Mouse (Mus musculus): ENCODE data around the gene Scoc. TPM values are rescaled to one million over a fixed set of nuclear protein-coding genes. Genes with fewer than 3 reads are reported as not detected.

Scoc gene
- total and polyA plus RNA-seq, 3 experiments: 28.9 to 79.7 (median 34.5) TPM

DNA sequence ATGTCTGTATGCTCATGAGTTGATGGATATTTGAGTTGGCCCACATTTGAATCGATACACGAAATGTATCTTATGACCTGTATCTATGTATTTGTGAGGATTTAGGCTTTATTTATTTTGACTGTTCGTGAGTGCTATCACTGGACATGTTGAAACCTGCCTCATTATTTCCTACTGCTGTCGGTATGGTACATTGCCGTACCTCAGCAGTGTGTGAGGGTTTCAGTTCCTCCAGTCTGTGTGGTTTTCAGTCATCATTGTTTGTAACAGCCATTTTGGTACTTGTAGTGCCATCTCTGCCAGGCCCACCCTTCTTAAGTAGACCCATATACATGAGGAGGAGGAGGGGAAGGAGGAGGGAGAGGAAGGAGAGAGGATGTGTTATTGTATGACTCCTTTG, 63.9 kb downstream of the Scoc start:
- Histone ChIP-seq H3K4me3 (replicated peaks in 1 of 3; ENCODE audit: low read depth in 2 of 3, low read length in 2 of 3, poor library complexity in 1 of 3) (no peak overlapping the region), H3K27me3 (replicated peaks) (no peaks in the 10 kb centered on the region), H3K9ac (ENCODE audit: insufficient read depth, low read depth) (no peak overlapping the region), H3K4me1 (ENCODE audit: control insufficient read depth in 1 of 2, insufficient read depth in 2 of 2) (peaks cover 4 to 26% of the 10 kb centered on the region in 2 experiments), H3K4me2 (ENCODE audit: insufficient read depth, low read depth, poor library complexity, severe bottlenecking) (peak overlapping the region; percentile 38), H3K79me2 (replicated peaks; ENCODE audit: control insufficient read depth, extremely low read depth, insufficient read depth, poor library complexity, severe bottlenecking) (no peaks in the 10 kb centered on the region), H3K27ac (ENCODE audit: insufficient read depth, low read depth) (no peak overlapping the region; the same call in 1 of the 2 replicates), H3K36me3 (replicated peaks in 1 of 2; ENCODE audit: control insufficient read depth in 1 of 2, insufficient read depth in 1 of 2, low read length in 1 of 2) (no peaks in the 10 kb centered on the region), H3K9me3 (replicated peaks; ENCODE audit: low read length) (peaks cover 5% of the 10 kb centered on the region)
- dilution Hi-C loops (cut with MboI; ENCODE audit: extremely low pct_ligation_motif_present, extremely low pct_unique_long_range_greater_than_20kb, low sequenced_read_pairs) (no loop called here), in situ Hi-C loops (cut with MboI; ENCODE audit: low pct_ligation_motif_present, low pct_unique_long_range_greater_than_20kb, low sequenced_read_pairs) (no loop called here)
- DNase-seq (ENCODE audit: extremely low read depth): peak; percentile 87
- TF ChIP-seq IRF4 (IDR thresholded peaks at IDR 0.05; ENCODE audit: low read depth, low read length): peak; percentile 100
- TF ChIP-seq TBP (conservative IDR thresholded peaks at IDR 0.05; ENCODE audit: low read depth, low read length): 0 out of 2 replicates have a peak, but pooled peaks have one; percentile 27
- TF ChIP-seq USF2 (conservative IDR thresholded peaks at IDR 0.05; ENCODE audit: low read depth, low read length): no peak
- TF ChIP-seq NRF1 (IDR thresholded peaks at IDR 0.05; ENCODE audit: low read depth, low read length): 0 out of 2 replicates have a peak, but pooled peaks have one; percentile 9
- TF ChIP-seq TCF12 (IDR thresholded peaks at IDR 0.05; ENCODE audit: low read depth, low read length): peak; percentile 83
- peak; percentile 72 for TF ChIP-seq ETS1 (conservative IDR thresholded peaks at IDR 0.05; ENCODE audit: low read depth, low read length)
- TF ChIP-seq CTCF (conservative IDR thresholded peaks at IDR 0.05 in 1 of 2, IDR thresholded peaks at IDR 0.05 in 1 of 2; ENCODE audit: low read depth in 2 of 2, low read length in 2 of 2): no peak
- TF ChIP-seq MYC (IDR thresholded peaks at IDR 0.05; ENCODE audit: low read depth, low read length): peak; percentile 57; the same call in 1 of the 2 replicates
- TF ChIP-seq ZNF384 (IDR thresholded peaks at IDR 0.05; ENCODE audit: low read depth, low read length): no peak
- peak; percentile 86 for TF ChIP-seq BHLHE40 (IDR thresholded peaks at IDR 0.05; ENCODE audit: low read depth, low read length)
- TF ChIP-seq MXI1 (IDR thresholded peaks at IDR 0.05; ENCODE audit: low read depth, low read length): no peak
- no peak for TF ChIP-seq RAD21 (IDR thresholded peaks at IDR 0.05; ENCODE audit: low read depth, low read length)
- TF ChIP-seq MAX (IDR thresholded peaks at IDR 0.05; ENCODE audit: low read length): no peak
- no peak for TF ChIP-seq KAT2A (IDR thresholded peaks at IDR 0.05; ENCODE audit: insufficient replicate concordance, low read length)
- TF ChIP-seq E2F4 (IDR thresholded peaks at IDR 0.05; ENCODE audit: insufficient replicate concordance, low read depth, low read length): no peak
- TF ChIP-seq RCOR1 (conservative IDR thresholded peaks at IDR 0.05; ENCODE audit: low read depth, low read length): peak; percentile 98
- peak; percentile 88 for TF ChIP-seq MEF2A (IDR thresholded peaks at IDR 0.05; ENCODE audit: borderline replicate concordance, low read depth, low read length)
- TF ChIP-seq CHD1 (IDR thresholded peaks at IDR 0.05; ENCODE audit: low read depth, low read length): peak; percentile 97
- TF ChIP-seq MAZ (IDR thresholded peaks at IDR 0.05; ENCODE audit: low read depth, low read length): 0 out of 2 replicates have a peak, but pooled peaks have one; percentile 48
- peak; percentile 46; the same call in 1 of the 2 replicates for TF ChIP-seq HCFC1 (IDR thresholded peaks at IDR 0.05; ENCODE audit: low read depth, low read length)
- TF ChIP-seq ZKSCAN1 (IDR thresholded peaks at IDR 0.05; ENCODE audit: borderline replicate concordance, low read depth, low read length): no peak
- TF ChIP-seq JUN (IDR thresholded peaks at IDR 0.05; ENCODE audit: insufficient read depth, low read depth, low read length): peak; percentile 95
- peak; percentile 100 for TF ChIP-seq EP300 (IDR thresholded peaks at IDR 0.05; ENCODE audit: low read length)
- no peak for TF ChIP-seq PAX5 (IDR thresholded peaks at IDR 0.05; ENCODE audit: low read length)
- TF ChIP-seq USF1 (IDR thresholded peaks at IDR 0.05; ENCODE audit: low read depth, low read length): no peak
- TF ChIP-seq GABPA (IDR thresholded peaks at IDR 0.05; ENCODE audit: insufficient replicate concordance, low read depth, low read length): no peak
- peak; percentile 95 for TF ChIP-seq JUND (conservative IDR thresholded peaks at IDR 0.05; ENCODE audit: low read depth, low read length)
- 0 out of 2 replicates have a peak, but pooled peaks have one; percentile 61 for TF ChIP-seq MAFK (IDR thresholded peaks at IDR 0.05; ENCODE audit: insufficient replicate concordance, low read length)
- TF ChIP-seq CHD2 (IDR thresholded peaks at IDR 0.05; ENCODE audit: low read length): peak; percentile 77
- TF ChIP-seq POLR2AphosphoS2 (IDR thresholded peaks at IDR 0.05; ENCODE audit: low read depth, low read length): no peak
- no peak for TF ChIP-seq POLR2A (IDR thresholded peaks at IDR 0.05; ENCODE audit: low read depth, low read length)

All from CH12.LX (cell line).